Mouse (Mus musculus) kidney, postnatal 10 days (tissue): ENCODE data around the gene Elmod3.

ENCODE experiments used
- DNase-seq: peaks from one replicate; pipeline ENCODE4 v3.0.0; 2021; ENCODE audit warnings: mixed read lengths

Gene Elmod3

GRCm38 (mm10) chr6:72597956-72598753, at the start of gene Elmod3, which contains the start of gene Retsat:
Gene Elmod3 (minus strand): TSS chr6:72598413.
Gene Retsat (plus strand): TSS chr6:72598475.
- DNase-seq = peak; percentile 96

- DNase-seq = peak; percentile 86
These were observed 49.2 kb upstream of the Elmod3 start for GRCm38 (mm10) chr6:72647383-72647820.

- no peak for DNase-seq
These were observed 47.2 kb upstream of the Elmod3 start for GRCm38 (mm10) chr6:72645364-72645763.

GRCm38 (mm10) chr6:72644576-72644975, 46.4 kb upstream of the Elmod3 start:
- DNase-seq = no peak

- no peak for DNase-seq
These were observed 43.2 kb upstream of the Elmod3 start for GRCm38 (mm10) chr6:72641218-72641954.

- no peak for DNase-seq
These were observed 38.7 kb upstream of the Elmod3 start for GRCm38 (mm10) chr6:72636940-72637339.

- peak; percentile 73 for DNase-seq
These were observed 37.7 kb upstream of the Elmod3 start for GRCm38 (mm10) chr6:72635760-72636431.

- DNase-seq = no peak
These were observed 36.1 kb upstream of the Elmod3 start for GRCm38 (mm10) chr6:72634311-72634710.

- DNase-seq = no peak
These were observed 33.5 kb upstream of the Elmod3 start for GRCm38 (mm10) chr6:72631700-72632099.

GRCm38 (mm10) chr6:72630961-72631360, 32.7 kb upstream of the Elmod3 start:
- no peak for DNase-seq

GRCm38 (mm10) chr6:72630370-72630769, 32.2 kb upstream of the Elmod3 start:
- peak; percentile 37 for DNase-seq

GRCm38 (mm10) chr6:72627276-72627675, 29.1 kb upstream of the Elmod3 start:
- peak; percentile 60 for DNase-seq

- DNase-seq = no peak
These were observed 28.2 kb upstream of the Elmod3 start for GRCm38 (mm10) chr6:72626391-72626790.

GRCm38 (mm10) chr6:72623661-72624402, 25.6 kb upstream of the Elmod3 start:
- DNase-seq = peak; percentile 29

- DNase-seq = no peak
These were observed 24.7 kb upstream of the Elmod3 start for GRCm38 (mm10) chr6:72622917-72623316.

- DNase-seq = no peak
These were observed 22.7 kb upstream of the Elmod3 start for GRCm38 (mm10) chr6:72620920-72621319.

GRCm38 (mm10) chr6:72619734-72620532, 21.7 kb upstream of the Elmod3 start:
- DNase-seq = peak; percentile 55

GRCm38 (mm10) chr6:72616643-72617288, 18.6 kb upstream of the Elmod3 start, which contains the start of gene Tgoln1:
Gene Tgoln1 (minus strand): TSS chr6:72617000.
- peak; percentile 97 for DNase-seq

- DNase-seq = no peak
These were observed 17.6 kb upstream of the Elmod3 start for GRCm38 (mm10) chr6:72615561-72616375.

- DNase-seq = no peak
These were observed 16.9 kb upstream of the Elmod3 start for GRCm38 (mm10) chr6:72615151-72615550.
